Mouse (Mus musculus) left cerebral cortex, postnatal 14 days (tissue): ENCODE measurements around the gene Men1. TPM values are rescaled to one million over a fixed set of nuclear protein-coding genes. Genes with fewer than 3 reads are reported as not detected.
A peak's percentile ranks its signal among the peaks of the same experiment; 100 is the strongest.
"Not testable (repeated sequence)": the region's sequence is repeated elsewhere in the genome, so short reads cannot be mapped to it uniquely, and the experiment has no call there.

Experiments
- DNase-seq, 2 experiments: peaks; one replicate each; pipeline ENCODE4 v3.0.0; 2021 to 2022; ENCODE audit warnings: low spot score in 2 of 2, mixed read lengths in 1 of 2
- intact Hi-C: fragments of 180-260 bp; cut with DNase I; formaldehyde crosslinking; loops from one replicate; pipeline ENCODE4 v1.15.1; 2025
- total RNA-seq, 2 experiments: library from RNA; stranded (reverse); gene quantifications; 2 replicates each; pipeline ENCODE4 v1.2.3; 2021

The Men1 gene
- total RNA-seq, 2 experiments from 2014 or later: 64.9 to 70.7 TPM

GRCm38 (mm10) chr19:6302522-6302921, 32.3 kb upstream of the Men1 start:
- intact Hi-C loops: no loop called here
- DNase-seq: peak; percentile 19 to 32

DNA sequence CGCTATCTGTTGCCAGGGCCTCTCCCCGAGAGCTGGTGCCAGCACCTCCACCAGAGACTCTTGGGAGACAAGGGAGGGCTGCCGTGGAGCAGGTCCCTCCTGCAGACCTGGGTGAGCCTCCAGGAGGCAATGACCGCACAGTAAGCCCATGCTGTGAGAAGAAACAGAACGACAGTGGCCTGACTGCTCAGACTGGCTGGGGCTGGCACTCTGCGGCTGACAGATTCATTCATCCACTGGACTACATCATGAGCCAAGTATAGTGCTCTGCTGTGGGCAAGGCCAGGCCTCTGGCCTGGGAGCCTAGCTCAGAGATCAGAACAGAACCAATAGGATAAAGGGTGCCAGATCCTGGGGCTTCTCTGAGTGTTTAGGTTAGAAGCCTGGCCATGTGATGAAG, 30.9 kb upstream of the Men1 start:
- intact Hi-C loops: loop anchor here (1.0 kb wide), 1 partner anchor 36 kb away; no protein-coding TSS in a partner anchor
- DNase-seq: no peak

DNA sequence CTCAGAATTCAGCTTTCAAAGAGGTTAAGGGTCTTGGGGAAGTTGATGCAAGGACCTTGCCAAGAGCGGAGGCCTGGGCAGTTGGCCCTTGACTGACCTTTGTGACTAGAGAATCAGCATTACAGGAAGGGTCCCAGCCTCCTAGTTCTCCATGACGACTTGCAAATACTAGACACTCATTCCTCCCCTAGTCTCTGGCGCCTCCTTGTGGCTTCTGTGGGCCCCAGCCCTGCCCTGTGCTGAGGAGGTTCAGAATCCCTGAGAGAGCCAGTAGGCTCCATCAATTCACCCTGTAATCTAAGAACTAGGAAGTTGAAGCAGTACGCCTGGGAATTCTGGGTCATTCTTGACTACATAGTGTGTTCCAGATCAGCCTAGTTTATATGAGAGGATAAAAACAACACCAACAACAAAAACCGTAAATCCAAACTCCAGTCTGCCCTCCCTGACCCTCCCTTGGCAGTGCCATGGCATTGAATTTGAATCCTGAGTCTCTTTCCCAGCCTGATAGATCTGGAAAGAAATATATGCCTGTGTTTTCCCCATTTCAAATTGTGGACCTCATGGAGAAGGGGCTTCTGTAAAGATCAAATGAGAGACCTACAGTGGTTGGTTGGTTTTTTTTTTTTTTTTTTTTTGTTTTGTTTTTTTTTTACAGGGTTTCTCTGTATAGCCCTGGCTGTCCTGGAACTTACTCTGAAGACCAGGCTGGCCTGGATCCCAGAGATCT, 29.8 kb upstream of the Men1 start:
- intact Hi-C loops: loop anchor here (1.0 kb wide), 1 partner anchor 37 kb away; no protein-coding TSS in a partner anchor
- peak; percentile 68 to 76 for DNase-seq

DNA sequence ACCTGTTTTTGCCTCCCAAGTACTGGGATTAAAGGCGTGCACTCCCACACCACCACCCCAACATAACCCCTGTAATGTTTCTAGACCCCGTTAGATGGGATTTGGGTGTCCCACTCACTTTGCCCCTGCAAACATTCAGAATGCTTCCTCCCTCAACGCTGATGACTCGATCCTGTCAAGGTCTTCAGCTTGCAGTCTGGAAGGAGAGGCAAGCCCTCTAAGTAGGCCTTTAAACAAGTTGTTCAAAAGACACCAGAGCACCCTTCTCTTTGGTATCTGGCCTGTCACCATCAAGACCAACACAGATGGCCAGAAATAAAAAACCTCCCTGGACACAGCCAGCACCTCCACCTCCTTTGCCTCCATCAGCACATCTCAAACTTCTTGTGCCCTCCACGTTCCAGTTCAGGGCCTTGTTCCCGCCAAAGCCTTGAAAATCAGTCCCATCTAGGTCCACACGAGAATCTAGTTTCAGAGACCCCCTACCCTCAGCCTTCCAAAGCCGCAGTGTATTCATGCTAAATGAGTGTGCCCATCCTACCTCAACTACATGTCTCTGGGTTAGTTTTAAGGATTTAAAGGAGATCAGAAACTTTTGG, 29.2 kb upstream of the Men1 start:
- no peak for DNase-seq
- intact Hi-C loops: no loop called here

GRCm38 (mm10) chr19:6306137-6306551, 28.6 kb upstream of the Men1 start, which contains the start of gene Cdc42bpg:
Gene Cdc42bpg (plus strand): TSS chr19:6306456.
- intact Hi-C loops: no loop called here
- DNase-seq: peak in 1 of 2 experiments; percentile 36

DNA sequence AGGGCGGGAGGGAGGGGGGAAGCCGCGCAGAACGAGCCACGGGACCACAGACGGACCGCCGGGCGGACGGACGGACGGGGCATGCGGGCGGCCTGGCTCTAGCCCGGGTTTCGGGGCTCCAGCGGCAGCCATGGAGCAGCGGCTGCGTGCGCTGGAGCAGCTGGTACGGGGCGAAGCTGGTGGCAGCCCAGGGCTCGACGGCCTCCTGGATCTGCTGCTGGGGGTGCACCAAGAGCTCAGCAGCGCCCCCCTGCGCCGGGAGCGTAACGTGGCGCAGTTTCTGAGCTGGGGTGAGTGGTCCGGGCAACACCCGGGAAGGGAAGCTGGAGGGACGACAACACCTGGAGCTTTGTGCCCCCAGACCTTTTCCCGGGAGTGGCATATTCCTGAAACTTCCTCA, 28.2 kb upstream of the Men1 start:
- intact Hi-C loops: no loop called here
- peak; percentile 49 to 52 for DNase-seq

- no peak for DNase-seq
- intact Hi-C loops: no loop called here
Measured at GRCm38 (mm10) chr19:6307733-6308531, 26.8 kb upstream of the Men1 start.

GRCm38 (mm10) chr19:6310181-6310580, 24.6 kb upstream of the Men1 start:
- DNase-seq: no peak
- intact Hi-C loops: no loop called here

DNA sequence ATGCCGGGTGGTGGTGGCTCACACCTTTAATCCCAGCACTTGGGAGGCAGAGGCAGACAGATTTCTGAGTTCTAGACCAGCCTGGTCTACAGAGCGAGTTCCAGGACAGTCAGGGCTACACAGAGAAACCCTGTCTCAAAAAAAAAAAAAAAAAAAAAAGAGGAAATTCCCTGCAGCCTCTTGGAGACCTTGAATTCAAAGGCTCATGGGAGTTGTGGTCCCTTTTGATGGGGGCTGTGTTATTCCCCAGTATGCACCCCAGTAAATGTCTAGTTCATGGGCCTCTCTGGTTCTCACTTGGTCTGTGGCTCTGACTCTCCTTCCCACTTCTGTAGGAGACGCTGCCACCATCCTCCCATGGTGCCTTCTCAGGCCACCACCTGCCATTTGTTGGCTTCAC, 23.0 kb upstream of the Men1 start:
- DNase-seq, intact Hi-C loops: not testable (repeated sequence)

DNA sequence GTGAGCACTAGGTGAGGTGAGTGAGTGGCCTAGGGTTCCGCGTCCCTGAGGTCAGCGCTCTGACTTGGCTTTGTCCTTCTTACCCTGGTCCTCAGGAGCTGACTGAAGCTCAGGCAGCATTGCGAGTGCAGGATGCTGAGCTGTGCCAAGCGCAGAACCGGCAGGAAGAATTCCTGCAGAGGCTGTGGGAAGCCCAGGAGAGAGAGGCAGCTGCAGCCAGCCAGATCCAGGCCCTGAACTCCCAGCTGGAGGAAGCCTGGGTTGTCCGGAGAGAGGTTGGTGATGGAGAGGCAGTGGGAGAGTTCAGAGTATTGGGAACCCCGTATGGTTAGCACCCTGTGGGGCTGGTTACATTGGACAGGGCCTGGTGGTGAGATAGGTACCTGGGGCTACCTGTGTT, 21.0 kb upstream of the Men1 start:
- no peak for DNase-seq
- intact Hi-C loops: no loop called here

GRCm38 (mm10) chr19:6314513-6314912, 20.3 kb upstream of the Men1 start:
- intact Hi-C loops: no loop called here
- no peak for DNase-seq

DNA sequence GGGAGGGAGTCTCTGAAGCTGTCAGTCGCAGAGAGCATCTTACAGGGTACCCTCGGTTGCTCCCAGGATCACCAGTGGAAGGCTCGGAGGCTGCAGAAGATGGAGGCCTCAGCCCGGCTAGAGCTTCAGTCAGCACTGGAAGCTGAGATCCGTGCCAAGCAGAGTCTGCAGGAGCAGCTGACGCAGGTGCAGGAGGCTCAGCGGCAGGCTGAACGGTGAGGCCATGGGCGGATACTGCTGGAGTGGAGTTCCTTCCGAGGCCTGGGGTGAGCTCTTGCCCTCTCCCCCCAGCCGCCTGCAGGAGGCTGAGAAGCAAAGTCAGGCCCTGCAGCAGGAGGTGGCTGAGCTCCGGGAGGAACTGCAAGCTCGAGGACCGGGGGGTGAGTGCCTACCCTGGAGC, 19.2 kb upstream of the Men1 start:
- DNase-seq: no peak
- intact Hi-C loops: no loop called here

- intact Hi-C loops: no loop called here
- DNase-seq: no peak
Measured at GRCm38 (mm10) chr19:6318145-6318544, 16.6 kb upstream of the Men1 start.

DNA sequence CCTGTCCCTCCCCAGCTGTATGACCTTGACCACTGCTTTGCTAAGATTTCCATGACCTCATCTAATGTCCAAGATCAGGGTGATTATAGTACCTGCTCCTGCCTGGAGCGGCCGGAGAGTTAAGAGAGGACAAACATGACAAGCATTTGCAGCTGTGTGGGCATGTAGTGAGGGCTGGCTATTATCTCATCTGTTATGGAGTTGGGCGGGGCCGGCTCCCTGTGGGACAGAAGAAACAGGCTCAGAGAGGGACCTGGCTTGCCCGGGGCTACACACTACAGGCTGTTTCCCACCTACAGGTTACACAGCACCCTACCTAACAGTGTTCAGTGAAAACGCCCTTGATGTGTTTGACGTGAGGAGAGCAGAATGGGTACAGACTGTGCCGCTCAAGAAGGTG, 13.4 kb upstream of the Men1 start:
- intact Hi-C loops: no loop called here
- no peak for DNase-seq

DNA sequence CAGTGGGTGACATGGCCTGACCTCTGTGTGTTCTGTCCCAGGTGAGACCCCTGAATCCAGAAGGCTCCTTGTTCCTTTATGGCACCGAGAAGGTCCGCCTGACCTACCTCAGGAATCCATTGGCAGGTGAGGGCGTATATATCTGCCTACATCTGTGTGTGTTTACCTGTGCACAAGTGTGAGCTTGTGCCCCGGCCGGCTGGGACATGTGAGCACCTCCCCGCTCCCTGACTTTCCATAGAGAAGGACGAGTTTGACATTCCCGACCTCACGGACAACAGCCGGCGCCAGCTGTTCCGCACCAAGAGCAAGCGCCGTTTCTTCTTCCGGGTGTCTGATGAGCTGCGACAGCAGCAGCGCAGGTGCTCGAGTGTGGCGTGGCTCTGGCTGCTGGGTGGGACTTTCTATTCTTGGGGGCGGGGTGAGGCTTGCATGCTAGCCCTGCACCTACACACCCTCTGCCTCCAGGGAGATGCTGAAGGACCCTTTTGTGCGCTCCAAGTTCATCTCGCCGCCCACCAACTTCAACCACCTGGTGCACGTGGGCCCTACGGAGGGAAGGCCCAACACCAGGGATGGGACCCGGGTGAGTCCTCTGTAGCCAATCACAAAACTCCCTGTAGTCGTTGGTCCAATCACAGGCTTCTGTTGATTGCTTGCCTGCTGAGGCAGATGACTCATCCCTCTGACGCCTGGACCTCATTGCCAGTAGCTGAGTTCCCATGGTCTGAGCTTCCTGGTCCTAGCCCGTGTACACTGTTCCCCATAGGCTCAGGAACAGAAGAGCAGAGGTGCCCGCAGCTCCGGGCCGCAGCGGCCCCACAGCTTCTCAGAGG, 12.8 kb upstream of the Men1 start:
- intact Hi-C loops: no loop called here
- DNase-seq: no peak

DNA sequence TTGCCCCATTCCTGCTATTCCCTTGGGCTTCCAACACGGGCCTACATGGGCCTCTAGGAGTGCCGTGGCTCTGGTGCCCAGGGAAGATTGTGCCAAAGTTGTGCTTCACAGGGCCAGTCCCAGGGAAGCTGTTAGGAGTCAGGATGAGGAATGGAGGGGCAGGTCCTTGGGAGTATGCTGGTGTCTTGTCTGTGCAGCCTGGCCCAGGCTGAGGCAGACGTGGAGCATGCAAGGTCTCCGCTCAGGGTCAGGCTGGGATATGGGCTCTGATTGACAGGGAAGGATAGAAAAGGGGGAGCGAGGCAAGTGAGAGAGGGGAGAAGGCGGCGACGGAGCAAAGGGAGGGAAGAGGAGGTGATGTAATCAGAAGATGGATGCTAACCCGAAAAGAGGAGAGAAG, 10.0 kb upstream of the Men1 start:
- intact Hi-C loops: no loop called here
- no peak for DNase-seq

DNA sequence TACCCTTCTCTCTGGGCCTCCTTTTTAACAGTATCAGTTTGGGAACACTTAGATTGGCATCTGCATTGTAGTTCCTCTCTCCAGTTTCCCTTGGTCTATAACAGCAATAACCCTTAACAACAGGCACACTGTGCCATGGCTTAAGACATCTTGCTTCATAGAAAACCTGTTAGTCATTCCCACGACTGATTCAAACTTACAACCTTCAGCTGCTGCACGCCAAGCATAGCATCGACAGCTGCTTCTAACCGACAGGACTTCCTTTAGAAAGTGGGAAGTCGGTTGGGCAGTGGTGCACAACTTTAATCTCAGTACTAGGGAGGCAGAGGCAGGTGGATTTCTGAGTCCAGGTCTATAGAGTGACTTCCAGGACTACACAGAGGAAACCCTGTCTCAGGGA, 3.6 kb upstream of the Men1 start:
- no peak for DNase-seq
- intact Hi-C loops: loop anchor here (2.0 to 10.0 kb wide), 2 partner anchors 62 to 246 kb away; partner anchors contain the start of genes Cdca5, Gm28374, Tmem262 and Zfpl1

- peak; percentile 53 to 67 for DNase-seq
Measured at GRCm38 (mm10) chr19:6331719-6332516, 2.9 kb upstream of the Men1 start.

More at GRCm38 (mm10) chr19:6331719-6332516, 2.9 kb upstream of the Men1 start:
- intact Hi-C loops: loop anchor here (2.0 to 10.0 kb wide), 2 partner anchors 63 to 247 kb away; partner anchors contain the start of genes Cdca5, Gm28374, Tmem262 and Zfpl1
